Mouse (Mus musculus) forebrain, embryonic 10.5 days (tissue): ENCODE data around the gene Cped1. TPM values are rescaled to one million over a fixed set of nuclear protein-coding genes. Genes with fewer than 3 reads are reported as not detected.

Source experiments
- DNase-seq: peaks from one replicate; pipeline ENCODE4 v3.0.0-alpha.2; 2017; ENCODE audit warnings: low spot score; ENCODE audit errors: extremely low spot score
- H3K27ac ChIP-seq: fragments of 300-500 bp; sonication (generic); 2 replicates; pipeline ENCODE4 v1.5.1; 2016; ENCODE audit warnings: mild to moderate bottlenecking
- H3K27me3 ChIP-seq: fragments of 300-500 bp; sonication (generic); 2 replicates; pipeline ENCODE4 v1.6.1; 2016; ENCODE audit warnings: mild to moderate bottlenecking; ENCODE audit not compliant: poor library complexity, severe bottlenecking
- H3K36me3 ChIP-seq: fragments of 300-500 bp; sonication (generic); replicated peaks from 2 replicates; pipeline ENCODE4 v1.6.1; 2016; ENCODE audit warnings: mild to moderate bottlenecking, moderate library complexity
- H3K4me1 ChIP-seq: fragments of 300-500 bp; sonication (generic); 2 replicates; pipeline ENCODE4 v1.6.1; 2016
- H3K4me3 ChIP-seq: fragments of 300-500 bp; sonication (generic); 2 replicates; pipeline ENCODE4 v1.5.1; 2016; ENCODE audit warnings: mild to moderate bottlenecking, moderate library complexity
- H3K9me3 ChIP-seq: fragments of 300-500 bp; sonication (generic); 2 replicates; pipeline ENCODE4 v1.6.1; 2016; ENCODE audit warnings: mild to moderate bottlenecking, moderate library complexity
- WGBS: fragments of 180-500 bp; shearing (Covaris S2); methylation state at CpG from one replicate; pipeline ENCODE4 v1.1.7; 2016; 5-methylcytosine and 5-hydroxymethylcytosine counted together
- polyA plus RNA-seq: library from polyadenylated mRNA; unstranded; fragments of >200 nt; fragmentation: Nextera tagmentation; extraction: Ambion mirVana; gene quantifications from 2 replicates; pipeline ENCODE4 v1.2.1, GENCODE M21; 2016

The Cped1 gene
- polyA plus RNA-seq, 1 experiment from 2014 or later, result 25.5 TPM

- H3K27me3 ChIP-seq, result no peaks in the 10 kb centered on the region
- no peak for DNase-seq
- no peaks in the 10 kb centered on the region for H3K9me3 ChIP-seq
These were observed 88.7 kb downstream of the Cped1 start for GRCm38 (mm10) chr6:22074232-22075083.

GRCm38 (mm10) chr6:22078686-22079264, 93.1 kb downstream of the Cped1 start:
- no peaks in the 10 kb centered on the region for H3K4me1 ChIP-seq
- no peaks in the 10 kb centered on the region for H3K36me3 ChIP-seq
- no peaks in the 10 kb centered on the region for H3K9me3 ChIP-seq
- H3K27me3 ChIP-seq, result no peaks in the 10 kb centered on the region
- DNase-seq, result no peak
- H3K27ac ChIP-seq, result no peak overlapping the region
- no peak overlapping the region for H3K4me3 ChIP-seq
- WGBS, result 80% methylated on average over 7 of the region's 7 CpGs

More at GRCm38 (mm10) chr6:22074232-22075083, 88.7 kb downstream of the Cped1 start:
- 90% methylated on average over 5 of the region's 5 CpGs for WGBS
- H3K36me3 ChIP-seq, result no peaks in the 10 kb centered on the region
- no peak overlapping the region for H3K27ac ChIP-seq
- H3K4me3 ChIP-seq, result no peak overlapping the region
- H3K4me1 ChIP-seq, result no peaks in the 10 kb centered on the region

- H3K9me3 ChIP-seq, result no peaks in the 10 kb centered on the region
- DNase-seq, result no peak
These were observed 100.3 kb downstream of the Cped1 start for GRCm38 (mm10) chr6:22086056-22086455.

DNA sequence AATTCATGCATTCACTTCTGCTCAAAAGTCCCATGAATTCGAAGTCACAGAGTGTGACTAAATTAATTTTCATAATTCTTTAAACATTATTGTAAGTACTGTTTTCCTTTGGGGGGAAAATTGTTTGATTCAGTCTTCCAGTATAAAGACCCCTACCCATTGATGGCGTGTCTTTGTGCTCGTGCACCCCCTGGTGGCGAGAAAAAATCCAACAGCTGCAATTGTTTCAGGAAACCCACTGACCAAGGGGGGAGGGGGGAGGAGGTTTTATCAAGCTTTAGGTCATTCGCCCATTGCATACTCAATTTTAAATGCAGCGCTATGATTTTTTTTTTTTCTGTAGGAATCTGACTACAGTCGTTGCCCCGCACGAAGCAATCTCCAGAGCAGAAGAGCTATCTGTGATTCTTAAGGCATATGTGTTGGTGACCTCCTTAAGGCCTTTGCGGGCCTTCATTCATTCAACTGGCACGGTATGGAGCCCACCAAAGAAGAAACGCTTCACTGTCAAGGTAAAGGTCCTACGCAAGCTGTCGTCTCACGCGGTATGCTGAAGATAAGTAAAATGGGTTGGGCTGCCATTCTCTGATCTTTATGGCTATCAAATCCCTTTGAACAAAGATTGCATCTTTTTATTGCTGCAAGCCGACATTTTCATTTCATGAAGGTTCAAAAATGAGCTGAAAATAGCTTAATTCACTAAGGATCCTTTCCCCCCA, 102.8 kb downstream of the Cped1 start:
- Histone ChIP-seq H3K27me3 (no peaks in the 10 kb centered on the region), H3K4me1 (no peaks in the 10 kb centered on the region), H3K4me3 (no peak overlapping the region), H3K36me3 (no peaks in the 10 kb centered on the region; the same call in 1 of the 2 replicates), H3K9me3 (no peaks in the 10 kb centered on the region), H3K27ac (no peak overlapping the region)
- WGBS, result 55% methylated on average over 17 of the region's 17 CpGs
- DNase-seq, result peak; percentile 55

More at GRCm38 (mm10) chr6:22086056-22086455, 100.3 kb downstream of the Cped1 start:
- H3K36me3 ChIP-seq, result no peaks in the 10 kb centered on the region; the same call in 1 of the 2 replicates
- WGBS, result 91% methylated on average over 5 of the region's 5 CpGs
- H3K4me1 ChIP-seq, result no peaks in the 10 kb centered on the region
- no peaks in the 10 kb centered on the region for H3K27me3 ChIP-seq
- no peak overlapping the region for H3K4me3 ChIP-seq
- H3K27ac ChIP-seq, result no peak overlapping the region

DNA sequence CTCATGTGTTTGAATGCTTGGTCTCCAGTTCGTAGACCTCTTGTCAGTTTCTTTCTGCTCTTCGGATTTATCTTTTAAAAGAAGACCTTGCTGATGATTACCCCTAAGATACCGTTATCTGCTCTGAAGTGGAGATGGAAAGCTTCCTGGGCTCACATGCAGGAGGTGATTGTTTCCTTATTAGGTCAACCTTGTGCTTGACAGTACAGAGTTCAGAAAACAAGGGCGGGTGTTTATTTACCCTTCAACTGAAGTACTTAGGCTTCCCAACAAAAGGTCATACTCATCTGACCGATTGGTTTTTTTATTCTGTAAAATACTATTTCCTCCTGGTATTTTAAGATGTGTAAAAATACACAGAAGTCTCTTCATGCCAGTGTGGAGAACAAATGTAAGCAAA, 106.1 kb downstream of the Cped1 start:
- Histone ChIP-seq H3K9me3 (no peaks in the 10 kb centered on the region), H3K27me3 (no peaks in the 10 kb centered on the region), H3K27ac (no peak overlapping the region), H3K36me3 (no peaks in the 10 kb centered on the region; the same call in 1 of the 2 replicates), H3K4me3 (no peak overlapping the region), H3K4me1 (no peaks in the 10 kb centered on the region)
- no peak for DNase-seq
- WGBS, result 89% methylated on average over 5 of the region's 5 CpGs

- DNase-seq, result no peak
- no peaks in the 10 kb centered on the region for H3K9me3 ChIP-seq
- no peak overlapping the region for H3K27ac ChIP-seq
- no peaks in the 10 kb centered on the region; the same call in 1 of the 2 replicates for H3K36me3 ChIP-seq
- no peaks in the 10 kb centered on the region for H3K27me3 ChIP-seq
- no peak overlapping the region for H3K4me3 ChIP-seq
- no peaks in the 10 kb centered on the region for H3K4me1 ChIP-seq
- 95% methylated on average over 5 of the region's 5 CpGs for WGBS
These were observed 108.1 kb downstream of the Cped1 start for GRCm38 (mm10) chr6:22093792-22094191.

DNA sequence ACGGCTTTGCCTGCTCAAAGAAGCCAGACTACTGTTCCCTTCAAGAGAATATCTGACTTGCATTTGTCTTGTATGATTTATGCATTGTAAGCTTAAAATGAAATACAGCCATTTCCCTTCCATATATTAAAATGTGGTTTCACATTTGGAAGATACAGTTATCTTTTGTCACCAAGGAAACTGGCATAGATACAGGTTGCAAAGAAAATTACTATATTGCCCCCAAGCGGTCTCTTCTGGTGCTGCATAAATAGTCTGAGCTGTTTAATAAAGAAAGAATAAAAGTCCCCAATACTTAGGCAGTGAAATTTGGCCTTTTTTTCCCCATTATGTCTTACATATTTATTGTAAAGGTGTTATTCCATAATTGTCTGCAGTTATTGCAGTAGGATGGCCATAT, 112.0 kb downstream of the Cped1 start:
- Histone ChIP-seq H3K27me3 (peaks cover 7% of the 10 kb centered on the region), H3K4me1 (no peaks in the 10 kb centered on the region), H3K9me3 (no peaks in the 10 kb centered on the region), H3K27ac (no peak overlapping the region), H3K36me3 (no peaks in the 10 kb centered on the region; the same call in 1 of the 2 replicates), H3K4me3 (no peak overlapping the region)
- DNase-seq, result no peak
- 48% methylated on average over 2 of the region's 2 CpGs for WGBS

GRCm38 (mm10) chr6:22099832-22100231, 114.1 kb downstream of the Cped1 start:
- Histone ChIP-seq H3K36me3 (no peaks in the 10 kb centered on the region), H3K9me3 (no peaks in the 10 kb centered on the region), H3K27me3 (peaks cover 7% of the 10 kb centered on the region), H3K4me1 (peaks cover 9% of the 10 kb centered on the region), H3K27ac (no peak overlapping the region), H3K4me3 (no peak overlapping the region)
- DNase-seq, result no peak
- 79% methylated on average over 4 of the region's 5 CpGs for WGBS

- no peak for DNase-seq
- H3K36me3 ChIP-seq, result no peaks in the 10 kb centered on the region
- H3K27me3 ChIP-seq, result peaks cover 7% of the 10 kb centered on the region
- H3K4me1 ChIP-seq, result peaks cover 9% of the 10 kb centered on the region
- 76% methylated on average over 3 of the region's 3 CpGs for WGBS
- no peaks in the 10 kb centered on the region for H3K9me3 ChIP-seq
- H3K27ac ChIP-seq, result no peak overlapping the region
- no peak overlapping the region for H3K4me3 ChIP-seq
These were observed 116.2 kb downstream of the Cped1 start for GRCm38 (mm10) chr6:22101939-22102338.

DNA sequence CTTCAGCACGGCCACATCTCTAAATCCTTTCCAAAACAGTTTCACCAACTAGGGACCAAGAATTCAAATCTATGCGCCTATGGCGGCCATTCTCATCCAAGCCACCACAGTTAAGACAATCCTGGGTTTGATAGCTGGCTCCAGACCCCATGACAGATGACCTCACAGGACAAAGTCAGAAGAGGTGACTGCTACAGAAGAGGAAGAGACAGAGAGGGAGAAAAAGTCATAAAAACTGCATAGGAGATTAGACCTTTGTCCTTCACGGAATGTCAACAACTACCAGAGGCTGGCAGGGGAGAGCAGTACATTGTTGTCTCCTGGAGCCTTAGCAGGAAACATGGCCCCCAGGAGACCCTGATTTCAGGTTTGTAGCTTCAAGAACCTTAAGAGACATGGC, 117.0 kb downstream of the Cped1 start:
- Histone ChIP-seq H3K9me3 (no peaks in the 10 kb centered on the region), H3K27ac (no peak overlapping the region), H3K36me3 (no peaks in the 10 kb centered on the region), H3K27me3 (peaks cover 7% of the 10 kb centered on the region), H3K4me3 (no peak overlapping the region), H3K4me1 (peaks cover 9% of the 10 kb centered on the region)
- 88% methylated on average over 4 of the region's 4 CpGs for WGBS
- DNase-seq, result no peak

- Histone ChIP-seq H3K36me3 (no peaks in the 10 kb centered on the region), H3K4me3 (no peak overlapping the region), H3K27me3 (peaks cover 7% of the 10 kb centered on the region), H3K9me3 (no peaks in the 10 kb centered on the region), H3K4me1 (peaks cover 9% of the 10 kb centered on the region), H3K27ac (no peak overlapping the region)
- WGBS, result 69% methylated on average over 3 of the region's 3 CpGs
- no peak for DNase-seq
These were observed 118.0 kb downstream of the Cped1 start for GRCm38 (mm10) chr6:22103713-22104112.

- H3K36me3 ChIP-seq, result no peaks in the 10 kb centered on the region
- WGBS, result 22% methylated on average over 8 of the region's 8 CpGs
- H3K27me3 ChIP-seq, result peaks cover 7% of the 10 kb centered on the region
- no peak overlapping the region for H3K4me3 ChIP-seq
- peak; percentile 24 for DNase-seq
- H3K27ac ChIP-seq, result no peak overlapping the region
- H3K4me1 ChIP-seq, result peaks cover 9% of the 10 kb centered on the region
- H3K9me3 ChIP-seq, result no peaks in the 10 kb centered on the region
These were observed 118.5 kb downstream of the Cped1 start for GRCm38 (mm10) chr6:22104211-22104610.

DNA sequence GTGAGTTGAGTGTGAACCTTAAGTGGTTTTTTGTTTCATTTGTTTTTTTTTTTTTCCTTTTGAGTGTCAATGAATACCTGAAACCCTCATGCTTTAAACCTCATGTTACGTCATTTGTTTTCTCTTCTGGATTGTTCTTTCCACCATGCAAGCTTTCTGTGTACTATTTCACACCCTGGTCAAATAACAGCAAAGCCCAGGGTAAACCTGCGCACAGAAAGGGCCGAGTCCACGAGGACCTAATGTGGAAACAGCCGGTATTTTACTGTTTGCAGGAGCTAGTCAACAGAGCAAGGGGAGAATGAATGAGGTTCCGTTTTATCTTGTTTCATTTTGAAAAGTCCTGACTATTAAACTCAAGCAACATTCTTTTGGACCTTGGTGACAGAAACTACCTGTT, 128.4 kb downstream of the Cped1 start:
- 90% methylated on average over 6 of the region's 6 CpGs for WGBS
- Histone ChIP-seq H3K9me3 (no peaks in the 10 kb centered on the region), H3K4me3 (no peak overlapping the region), H3K4me1 (no peaks in the 10 kb centered on the region), H3K27ac (no peak overlapping the region), H3K36me3 (no peaks in the 10 kb centered on the region), H3K27me3 (no peaks in the 10 kb centered on the region)
- DNase-seq, result no peak
